Mouse (Mus musculus): Measurements from ENCODE around the gene Pnpla2. TPM values are rescaled to one million over a fixed set of nuclear protein-coding genes. Genes with fewer than 3 reads are reported as not detected.

Pnpla2 gene
- 71.6 and 106 TPM in 2 replicates for polyA plus RNA-seq (2012; ENCODE audit: low replicate concordance)

DNA sequence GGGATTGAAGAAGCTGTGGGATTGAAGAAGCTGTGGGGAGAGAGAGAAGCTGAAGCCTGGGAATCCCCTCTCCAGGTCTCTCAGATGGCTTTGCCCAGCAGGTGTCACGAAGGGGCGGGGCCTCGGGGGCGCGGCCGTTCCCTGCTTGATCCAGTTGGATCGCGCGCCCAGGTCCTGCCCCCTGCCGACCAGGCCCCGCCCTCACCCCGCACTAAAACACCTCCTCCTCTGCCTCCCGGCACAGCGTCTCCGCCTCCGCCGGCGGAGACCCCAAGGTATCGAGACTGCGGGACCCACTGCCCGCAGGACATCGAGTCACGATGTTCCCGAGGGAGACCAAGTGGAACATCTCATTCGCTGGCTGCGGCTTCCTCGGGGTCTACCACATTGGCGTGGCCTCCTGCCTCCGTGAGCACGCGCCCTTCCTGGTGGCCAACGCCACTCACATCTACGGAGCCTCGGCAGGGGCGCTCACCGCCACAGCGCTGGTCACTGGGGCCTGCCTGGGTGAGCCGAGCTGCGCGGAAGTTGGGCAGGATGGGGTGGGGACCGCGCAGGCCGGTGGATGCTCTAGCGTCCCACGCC lies at the start of gene Pnpla2:
Pnpla2 (plus strand) TSS at position 232 of the 585 bp plus-strand sequence.

DNA sequence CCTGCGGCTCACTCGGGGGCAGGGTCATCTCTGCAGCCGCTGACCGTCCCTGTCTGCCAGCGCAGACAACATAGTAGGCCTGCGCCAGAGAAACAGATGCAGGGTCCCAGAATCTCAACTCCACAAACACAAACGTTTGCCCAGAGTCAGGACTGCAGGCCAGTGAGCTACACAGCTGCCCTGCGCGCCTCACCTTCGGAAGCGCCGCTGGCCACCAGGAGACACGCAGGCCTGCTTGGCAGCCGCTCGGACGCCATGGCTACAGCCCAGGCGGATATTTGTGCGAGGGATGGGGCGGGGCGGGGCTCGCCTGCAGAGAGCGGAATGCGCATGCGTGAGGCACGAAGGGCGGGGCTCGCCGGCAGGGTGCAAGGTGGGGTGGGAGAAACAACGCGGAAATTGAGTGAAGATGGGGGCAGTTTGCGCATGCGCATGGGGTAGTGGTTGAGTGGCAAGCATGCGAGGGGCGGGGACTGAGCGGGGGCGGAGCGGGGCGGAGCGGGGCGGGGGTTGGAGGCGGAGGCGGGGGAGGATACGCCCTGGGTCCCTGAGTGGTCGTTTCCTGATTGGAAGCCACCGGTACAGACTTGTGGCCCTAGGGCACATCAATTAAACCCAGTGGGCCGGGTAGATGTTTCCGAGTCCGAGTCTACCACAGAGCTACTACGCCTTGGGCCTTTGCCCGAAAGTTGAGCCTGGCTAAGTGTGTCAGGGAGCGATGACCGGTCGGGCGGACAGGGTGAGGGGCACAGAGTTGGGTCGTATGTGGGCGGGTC lies 41.0 kb upstream of the Pnpla2 start, which contains the start of gene Gatd1:
Gatd1 (minus strand) TSS at position 328 of the 776 bp plus-strand sequence.

GRCm38 (mm10) chr7:141429310-141429709 lies 25.7 kb upstream of the Pnpla2 start, which contains the start of gene Cend1:
Cend1 (minus strand) TSS chr7:141429491.

GRCm38 (mm10) chr7:141437178-141438120 lies 17.5 kb upstream of the Pnpla2 start, which contains the start of gene Slc25a22:
Slc25a22 (minus strand) TSS chr7:141437892.

DNA sequence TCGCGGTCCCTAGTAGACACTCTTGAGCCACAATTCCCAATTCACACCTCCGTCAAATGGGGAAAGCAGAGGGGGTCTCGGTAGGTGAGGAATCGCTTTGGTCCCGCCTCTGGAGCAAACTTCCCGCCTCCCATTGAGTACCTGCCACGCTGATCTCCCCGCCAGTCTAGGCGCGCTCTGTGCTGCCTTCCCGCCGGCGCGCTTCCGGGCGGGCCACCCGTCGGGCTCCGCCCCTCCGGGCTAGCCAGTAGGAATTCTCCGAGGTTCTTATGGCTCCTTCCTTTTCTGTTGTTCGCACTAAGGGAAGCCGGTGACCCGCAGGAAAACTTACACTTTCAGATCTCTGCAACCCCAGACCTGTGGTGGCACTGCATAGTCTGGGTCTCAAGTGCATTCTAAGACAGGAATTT lies 11.2 kb upstream of the Pnpla2 start, which contains the start of gene Pidd1:
Pidd1 (minus strand) TSS at position 198 of the 410 bp plus-strand sequence.

DNA sequence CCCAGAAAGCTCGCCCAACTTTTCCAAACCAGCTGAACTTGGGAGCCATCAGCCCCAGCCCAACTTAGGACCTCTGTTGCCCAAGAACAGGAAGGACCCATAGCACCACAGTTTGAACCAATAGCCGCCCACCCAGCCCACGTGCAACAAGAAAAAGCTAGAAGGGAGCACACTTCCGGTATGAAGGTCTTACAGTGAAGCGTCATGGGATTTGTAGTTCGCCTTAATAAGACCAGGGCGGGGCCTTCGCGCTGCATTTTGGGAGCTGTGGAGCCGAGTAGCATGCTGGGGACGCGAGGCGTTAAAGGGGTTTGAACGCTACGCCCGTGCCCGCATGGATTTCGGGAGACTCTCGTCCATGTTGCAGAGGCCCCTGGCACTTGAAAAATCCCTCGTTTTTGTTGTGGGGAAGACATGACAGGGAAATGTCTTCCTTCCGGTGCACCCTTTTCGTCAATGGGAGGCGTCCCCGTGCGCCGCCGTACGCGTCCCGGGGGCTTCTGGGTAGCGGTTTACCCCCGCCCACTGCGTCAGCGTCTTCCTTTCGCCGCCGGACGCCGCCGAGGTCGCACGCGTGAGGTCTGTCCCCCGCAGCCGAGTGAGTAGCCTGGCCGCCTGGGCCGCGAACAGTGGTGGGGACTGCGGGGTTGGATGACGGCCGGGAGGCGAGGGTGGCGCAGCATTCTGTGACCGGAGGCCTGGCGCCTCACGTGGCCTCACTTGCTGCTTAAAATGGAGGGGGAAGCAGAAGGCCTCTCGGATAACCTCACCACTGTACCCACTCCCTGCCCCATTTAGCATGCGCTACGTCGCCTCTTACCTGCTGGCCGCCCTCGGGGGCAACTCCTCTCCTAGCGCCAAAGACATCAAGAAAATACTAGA lies 7.6 kb upstream of the Pnpla2 start, which contains the start of gene Rplp2:
Rplp2 (plus strand) TSS at position 261 of the 882 bp plus-strand sequence.

DNA sequence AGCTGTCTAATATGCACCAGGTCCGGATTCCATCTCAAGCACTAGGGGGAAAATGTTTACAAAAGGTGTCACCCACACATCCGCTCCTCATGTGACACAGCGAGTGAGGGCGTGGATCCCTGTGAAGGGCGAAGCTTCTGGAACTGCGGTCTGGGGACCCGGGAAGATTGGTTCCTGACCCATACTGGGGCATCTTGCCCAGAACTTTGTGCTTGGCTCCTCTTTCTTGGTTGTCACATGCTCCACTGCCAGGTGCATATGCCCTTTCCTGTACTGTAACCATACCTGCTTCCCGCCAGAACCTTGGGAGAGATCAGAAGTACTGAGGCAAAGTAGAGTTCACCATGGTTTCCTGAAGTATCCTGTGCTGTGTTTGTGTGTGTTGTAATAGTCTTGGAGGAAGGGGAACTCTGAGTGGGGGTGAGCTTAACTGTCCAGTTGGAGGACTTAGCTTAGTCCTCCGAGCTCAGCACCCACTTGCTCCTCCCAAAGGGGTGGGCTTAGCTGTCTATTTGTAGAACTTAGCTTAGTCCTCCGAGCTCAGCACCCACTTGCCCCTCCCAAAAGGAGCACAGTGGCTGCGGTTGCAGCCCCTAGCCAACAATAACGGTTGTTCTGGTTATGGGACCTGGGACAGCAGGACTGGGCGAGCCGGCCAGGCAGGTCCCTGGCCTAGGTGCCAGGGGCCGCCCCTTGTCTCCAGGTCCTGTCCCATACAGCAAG lies 5.6 kb downstream of the Pnpla2 start, which contains the start of gene Cracr2b:
Cracr2b (plus strand) TSS at position 704 of the 723 bp plus-strand sequence.

GRCm38 (mm10) chr7:141467230-141468030 lies 12.4 kb downstream of the Pnpla2 start, which contains the start of gene Cd151:
Cd151 (plus strand) TSS chr7:141467392.

DNA sequence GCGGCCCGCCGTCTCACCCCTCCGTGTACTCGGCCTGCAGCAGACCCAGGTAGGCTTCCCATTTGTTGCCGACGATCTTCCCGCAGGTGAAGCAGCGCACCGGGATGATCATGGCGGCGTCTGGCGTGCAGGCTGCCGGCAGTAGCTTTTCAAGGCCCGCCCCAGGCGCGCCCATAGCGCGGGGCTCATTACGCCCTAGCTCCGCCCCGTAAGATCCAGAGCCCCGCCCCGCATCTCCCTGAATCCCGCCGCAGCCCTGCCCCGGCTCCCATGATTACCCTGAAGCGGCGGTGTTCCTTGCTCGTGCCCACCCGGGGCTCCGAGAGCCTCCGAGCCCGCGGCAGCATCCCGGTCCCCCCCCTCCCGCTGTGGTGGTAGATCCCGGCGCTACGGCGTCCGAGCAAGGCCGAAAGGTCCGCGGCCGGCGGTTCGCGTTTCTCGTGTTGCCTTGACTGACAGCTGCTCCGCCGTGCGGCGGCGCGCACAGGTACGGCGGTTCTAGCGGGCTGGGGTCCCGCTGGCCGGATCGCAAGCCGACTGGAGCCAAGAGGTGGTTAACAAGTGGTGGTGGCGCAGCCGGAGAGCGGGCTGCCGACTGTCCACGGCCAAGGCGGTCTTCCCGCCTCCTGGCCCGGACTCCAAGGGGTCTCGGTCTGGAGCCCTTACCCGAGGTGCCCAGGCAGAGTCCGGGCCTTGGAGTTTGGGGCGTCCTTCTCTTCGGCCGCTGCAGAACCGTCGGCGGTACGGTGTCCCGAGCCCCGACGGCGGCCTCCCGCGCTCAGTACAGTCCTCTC lies 20.2 kb downstream of the Pnpla2 start, which contains the start of the genes Polr2l and Tspan4:
Polr2l (minus strand) TSS at position 122 of the 794 bp plus-strand sequence.
Tspan4 (plus strand) TSS at position 230 of the 794 bp plus-strand sequence.

Other genes starting within 250 kb of the Pnpla2 start
- gene Lmntd2, start 241.1 kb upstream of the Pnpla2 start, polyA plus RNA-seq (2012; ENCODE audit: low replicate concordance), result 0.97 and 1.5 TPM in 2 replicates
- 8.4 and 16.5 TPM in 2 replicates for gene Rassf7, start 239.3 kb upstream of the Pnpla2 start, polyA plus RNA-seq (2012; ENCODE audit: low replicate concordance)
- 105 and 162 TPM in 2 replicates for gene Phrf1, start 226.4 kb upstream of the Pnpla2 start, polyA plus RNA-seq (2012; ENCODE audit: low replicate concordance)
- gene Irf7, start 188.7 kb upstream of the Pnpla2 start, polyA plus RNA-seq (2012; ENCODE audit: low replicate concordance), result 194 and 421 TPM in 2 replicates
- gene Cdhr5, start 178.4 kb upstream of the Pnpla2 start, polyA plus RNA-seq (2012; ENCODE audit: low replicate concordance), result 0.24 TPM in 1 of 2 replicates, not detected in the other
- not detected in 2 replicates for gene Sct, start 176.1 kb upstream of the Pnpla2 start, polyA plus RNA-seq (2012; ENCODE audit: low replicate concordance)
- 0.06 TPM in 1 of 2 replicates, not detected in the other for gene Drd4, start 163.2 kb upstream of the Pnpla2 start, polyA plus RNA-seq (2012; ENCODE audit: low replicate concordance)
- gene Deaf1, start 127.5 kb upstream of the Pnpla2 start, polyA plus RNA-seq (2012; ENCODE audit: low replicate concordance), result 29.1 and 106 TPM in 2 replicates
- 17.9 and 21.6 TPM in 2 replicates for gene Tmem80, start 127.5 kb upstream of the Pnpla2 start, polyA plus RNA-seq (2012; ENCODE audit: low replicate concordance)
- gene Eps8l2, start 116.3 kb upstream of the Pnpla2 start, polyA plus RNA-seq (2012; ENCODE audit: low replicate concordance), result 0.36 TPM in 1 of 2 replicates, not detected in the other
- gene Taldo1, start 63.0 kb upstream of the Pnpla2 start, polyA plus RNA-seq (2012; ENCODE audit: low replicate concordance), result 29.0 and 438 TPM in 2 replicates
- gene Gatd1, start 41.1 kb upstream of the Pnpla2 start, polyA plus RNA-seq (2012; ENCODE audit: low replicate concordance), result 2.8 and 7.8 TPM in 2 replicates
- not detected in 2 replicates for gene Cend1, start 25.7 kb upstream of the Pnpla2 start, polyA plus RNA-seq (2012; ENCODE audit: low replicate concordance)
- gene Slc25a22, start 17.3 kb upstream of the Pnpla2 start, polyA plus RNA-seq (2012; ENCODE audit: low replicate concordance), result 134 and 136 TPM in 2 replicates
- 42.8 and 151 TPM in 2 replicates for gene Pidd1, start 11.2 kb upstream of the Pnpla2 start, polyA plus RNA-seq (2012; ENCODE audit: low replicate concordance)
- gene Rplp2, start 7.8 kb upstream of the Pnpla2 start, polyA plus RNA-seq (2012; ENCODE audit: low replicate concordance), result 3,626 and 4,022 TPM in 2 replicates
- gene Cracr2b, start 5.9 kb downstream of the Pnpla2 start, polyA plus RNA-seq (2012; ENCODE audit: low replicate concordance), result 3.5 and 4.4 TPM in 2 replicates
- 5.2 and 25.9 TPM in 2 replicates for gene Cd151, start 12.2 kb downstream of the Pnpla2 start, polyA plus RNA-seq (2012; ENCODE audit: low replicate concordance)
- 27.0 and 49.9 TPM in 2 replicates for gene Polr2l, start 19.9 kb downstream of the Pnpla2 start, polyA plus RNA-seq (2012; ENCODE audit: low replicate concordance)
- gene Tspan4, start 20.0 kb downstream of the Pnpla2 start, polyA plus RNA-seq (2012; ENCODE audit: low replicate concordance), result 12.0 and 26.3 TPM in 2 replicates
- gene Chid1, start 84.7 kb downstream of the Pnpla2 start, polyA plus RNA-seq (2012; ENCODE audit: low replicate concordance), result 27.1 and 31.5 TPM in 2 replicates
- 36.3 and 76.7 TPM in 2 replicates for gene Ap2a2, start 107.0 kb downstream of the Pnpla2 start, polyA plus RNA-seq (2012; ENCODE audit: low replicate concordance)
- 0.29 and 2.5 TPM in 2 replicates for gene Muc6, start 200.1 kb downstream of the Pnpla2 start, polyA plus RNA-seq (2012; ENCODE audit: low replicate concordance)
- gene Muc2, start 235.1 kb downstream of the Pnpla2 start, polyA plus RNA-seq (2012; ENCODE audit: low replicate concordance), result 0.18 and 0.72 TPM in 2 replicates